Mouse (Mus musculus) brain, embryonic 14.5 days (tissue): ENCODE data around the gene Rcc1l. TPM values are rescaled to one million over a fixed set of nuclear protein-coding genes. Genes with fewer than 3 reads are reported as not detected.

ENCODE experiments used
- DNase-seq: peaks from one replicate; pipeline ENCODE4 v3.0.0-alpha.2; 2011; ENCODE audit warnings: low read depth
- CTCF ChIP-seq: fragments of 200-500 bp; IDR thresholded peaks from 2 replicates; pipeline ENCODE4 v1.5.1; 2012; ENCODE audit warnings: inconsistent platforms, mild to moderate bottlenecking, moderate library complexity, borderline replicate concordance; ENCODE audit not compliant: insufficient read depth, insufficient read length; ENCODE audit errors: extremely low read depth
- POLR2A ChIP-seq: fragments of 200-500 bp; IDR thresholded peaks from 2 replicates; pipeline ENCODE4 v1.6.1; 2012; ENCODE audit warnings: mild to moderate bottlenecking, inconsistent platforms, borderline replicate concordance; ENCODE audit not compliant: poor library complexity, insufficient read depth, insufficient read length, severe bottlenecking; ENCODE audit errors: extremely low read depth
- polyA plus RNA-seq: library from polyadenylated mRNA; depleted of rRNA; stranded (reverse); fragments of >200 nt; gene quantifications from 2 replicates; pipeline ENCODE4 v1.2.3, GENCODE M21; 2012

Rcc1l gene
- polyA plus RNA-seq, 1 experiment = 15.5 TPM

- DNase-seq = peak; percentile 57
- TF ChIP-seq CTCF (no peak), POLR2A (no peak)
Measured at GRCm38 (mm10) chr5:134121138-134121892, 55.3 kb downstream of the Rcc1l start.

GRCm38 (mm10) chr5:134120135-134120534 is 56.4 kb downstream of the Rcc1l start:
- no peak for DNase-seq
- TF ChIP-seq POLR2A (no peak), CTCF (no peak)

GRCm38 (mm10) chr5:134119481-134120120 is 57.0 kb downstream of the Rcc1l start:
- TF ChIP-seq POLR2A (no peak), CTCF (no peak)
- DNase-seq = no peak

- DNase-seq = peak; percentile 12
- TF ChIP-seq POLR2A (no peak), CTCF (no peak)
Measured at GRCm38 (mm10) chr5:134118798-134119407, 57.7 kb downstream of the Rcc1l start.

- DNase-seq = no peak
- TF ChIP-seq POLR2A = no peak
Measured at GRCm38 (mm10) chr5:134115639-134116259, 60.8 kb downstream of the Rcc1l start.

GRCm38 (mm10) chr5:134114981-134115380 is 61.6 kb downstream of the Rcc1l start:
- no peak for DNase-seq
- TF ChIP-seq CTCF (no peak), POLR2A (no peak)

GRCm38 (mm10) chr5:134105829-134106228 is 70.7 kb downstream of the Rcc1l start:
- no peak for DNase-seq
- TF ChIP-seq POLR2A (no peak), CTCF (no peak)

GRCm38 (mm10) chr5:134102720-134103119 is 73.9 kb downstream of the Rcc1l start:
- TF ChIP-seq CTCF = no peak
- TF ChIP-seq POLR2A = no peak
- DNase-seq = no peak

- TF ChIP-seq CTCF = no peak
- no peak for TF ChIP-seq POLR2A
- DNase-seq = peak; percentile 29
Measured at GRCm38 (mm10) chr5:134101883-134102282, 74.7 kb downstream of the Rcc1l start.

GRCm38 (mm10) chr5:134101322-134101721 is 75.3 kb downstream of the Rcc1l start:
- peak; percentile 5 for DNase-seq
- TF ChIP-seq CTCF (no peak), POLR2A (no peak)

- no peak for TF ChIP-seq CTCF
- TF ChIP-seq POLR2A = no peak
- DNase-seq = peak; percentile 52
Measured at GRCm38 (mm10) chr5:134100232-134100771, 76.3 kb downstream of the Rcc1l start.
